Mouse (Mus musculus) midbrain, embryonic 12.5 days (tissue): ENCODE results near the gene Adipoq. TPM values are rescaled to one million over a fixed set of nuclear protein-coding genes. Genes with fewer than 3 reads are reported as not detected.
"Not testable (repeated sequence)": the region's sequence is repeated elsewhere in the genome, so short reads cannot be mapped to it uniquely, and the experiment has no call there.

ENCODE experiments used
- ATAC-seq: fragments of 200-750 bp; cut with Nextera tagmentation; 2 replicates; pipeline ENCODE4 v1.8.0; 2017; ENCODE audit warnings: low read depth, moderate TSS enrichment, moderate library complexity; ENCODE audit not compliant: low FRiP score
- H3K27ac ChIP-seq: fragments of 300-500 bp; sonication (generic); replicated peaks from 2 replicates; pipeline ENCODE4 v1.5.1; 2016; ENCODE audit warnings: mild to moderate bottlenecking
- H3K27me3 ChIP-seq: fragments of 300-500 bp; sonication (generic); 2 replicates; pipeline ENCODE4 v1.6.1; 2016; ENCODE audit warnings: mild to moderate bottlenecking
- H3K36me3 ChIP-seq: fragments of 300-500 bp; sonication (generic); 2 replicates; pipeline ENCODE4 v1.6.1; 2016
- H3K4me1 ChIP-seq: fragments of 300-500 bp; sonication (generic); 2 replicates; pipeline ENCODE4 v1.6.1; 2016
- H3K4me2 ChIP-seq: fragments of 300-500 bp; sonication (generic); replicated peaks from 2 replicates; pipeline ENCODE4 v1.6.1; 2016; ENCODE audit warnings: mild to moderate bottlenecking, moderate library complexity
- H3K4me3 ChIP-seq: fragments of 300-500 bp; sonication (generic); 2 replicates; pipeline ENCODE4 v1.5.1; 2016; ENCODE audit warnings: mild to moderate bottlenecking
- H3K9ac ChIP-seq: fragments of 300-500 bp; sonication (generic); replicated peaks from 2 replicates; pipeline ENCODE4 v1.6.1; 2016; ENCODE audit warnings: mild to moderate bottlenecking, moderate library complexity
- H3K9me3 ChIP-seq: fragments of 300-500 bp; sonication (generic); 2 replicates; pipeline ENCODE4 v1.6.1; 2016; ENCODE audit warnings: mild to moderate bottlenecking
- WGBS: fragments of 180-500 bp; shearing (Covaris S2); methylation state at CpG from one replicate; pipeline ENCODE4 v1.1.7; 2016; 5-methylcytosine and 5-hydroxymethylcytosine counted together
- polyA plus RNA-seq: library from polyadenylated mRNA; unstranded; fragments of >200 nt; fragmentation: Nextera tagmentation; extraction: Ambion mirVana; gene quantifications from 2 replicates; pipeline ENCODE4 v1.2.1, GENCODE M21; 2016

The Adipoq gene
- not detected in 2 replicates for polyA plus RNA-seq

GRCm38 (mm10) chr16:23146280-23146679 is at the start of gene Adipoq:
Gene Adipoq, plus strand, starts transcription at chr16:23146536.
- H3K4me1 ChIP-seq = no peaks in the 10 kb centered on the region
- 90% methylated on average over 3 of the region's 3 CpGs for WGBS
- H3K4me3 ChIP-seq = no peak within 1 kb of the TSS
- no peaks in the 10 kb centered on the region for H3K27me3 ChIP-seq
- no peaks in the 10 kb centered on the region for H3K36me3 ChIP-seq
- no peak within 1 kb of the TSS for H3K27ac ChIP-seq
- no peak for ATAC-seq
- no peak within 1 kb of the TSS for H3K4me2 ChIP-seq
- H3K9ac ChIP-seq = no peak within 1 kb of the TSS
- H3K9me3 ChIP-seq = no peaks in the 10 kb centered on the region

GRCm38 (mm10) chr16:23096886-23097285 is 49.5 kb upstream of the Adipoq start:
- ATAC-seq, H3K4me2 ChIP-seq: not testable (repeated sequence)
- 88% methylated on average over 1 of the region's 1 CpGs for WGBS

GRCm38 (mm10) chr16:23097290-23098104 is 48.8 kb upstream of the Adipoq start:
- H3K4me2 ChIP-seq, H3K27ac ChIP-seq, H3K9ac ChIP-seq, H3K9me3 ChIP-seq, H3K4me3 ChIP-seq, H3K36me3 ChIP-seq, ATAC-seq: not testable (repeated sequence)
- H3K27me3 ChIP-seq = peaks cover 16% of the 10 kb centered on the region
- peaks cover 15% of the 10 kb centered on the region for H3K4me1 ChIP-seq
- 86% methylated on average over 8 of the region's 8 CpGs for WGBS

More at GRCm38 (mm10) chr16:23096886-23097285, 49.5 kb upstream of the Adipoq start:
- peaks cover 13% of the 10 kb centered on the region for H3K27me3 ChIP-seq
- H3K4me3 ChIP-seq, H3K36me3 ChIP-seq, H3K9ac ChIP-seq, H3K27ac ChIP-seq, H3K9me3 ChIP-seq: not testable (repeated sequence)
- H3K4me1 ChIP-seq = peaks cover 15% of the 10 kb centered on the region

- not testable (repeated sequence) for H3K9ac ChIP-seq, ATAC-seq, H3K4me2 ChIP-seq, H3K36me3 ChIP-seq, H3K9me3 ChIP-seq, H3K4me3 ChIP-seq, H3K27ac ChIP-seq
- Histone ChIP-seq H3K27me3 (peaks cover 21% of the 10 kb centered on the region), H3K4me1 (peaks cover 18% of the 10 kb centered on the region)
- WGBS = 95% methylated on average over 1 of the region's 1 CpGs
Measured at GRCm38 (mm10) chr16:23098105-23098452, 48.3 kb upstream of the Adipoq start.

DNA sequence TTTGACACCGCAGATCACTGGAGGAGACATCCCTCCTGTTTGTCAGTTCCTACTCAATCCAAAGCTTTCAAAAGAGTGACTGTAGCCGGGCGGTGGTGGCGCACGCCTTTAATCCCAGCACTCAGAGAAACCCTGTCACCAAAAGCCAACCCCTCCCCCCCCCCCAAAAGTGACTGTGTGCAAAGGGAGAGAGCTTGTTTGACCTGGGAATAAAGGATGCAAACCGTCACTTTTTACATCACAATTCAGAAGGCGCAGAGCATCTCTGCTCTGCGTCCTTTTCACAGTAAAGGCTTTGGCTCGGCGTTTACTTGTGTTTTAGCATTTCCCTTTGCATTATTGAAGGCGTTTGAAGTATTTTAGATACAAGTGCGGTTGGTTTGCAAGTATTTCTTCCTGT is 46.7 kb upstream of the Adipoq start:
- Histone ChIP-seq H3K27ac (no peak overlapping the region), H3K4me3 (peak overlapping the region; percentile 31), H3K9ac (peak overlapping the region; percentile 41), H3K4me1 (peaks cover 18% of the 10 kb centered on the region), H3K27me3 (peaks cover 29% of the 10 kb centered on the region), H3K9me3 (no peaks in the 10 kb centered on the region), H3K36me3 (no peaks in the 10 kb centered on the region), H3K4me2 (peak overlapping the region; percentile 54)
- 1% methylated on average over 12 of the region's 12 CpGs for WGBS
- ATAC-seq = 0 out of 2 replicates have a peak, but pooled peaks have one; percentile 23

DNA sequence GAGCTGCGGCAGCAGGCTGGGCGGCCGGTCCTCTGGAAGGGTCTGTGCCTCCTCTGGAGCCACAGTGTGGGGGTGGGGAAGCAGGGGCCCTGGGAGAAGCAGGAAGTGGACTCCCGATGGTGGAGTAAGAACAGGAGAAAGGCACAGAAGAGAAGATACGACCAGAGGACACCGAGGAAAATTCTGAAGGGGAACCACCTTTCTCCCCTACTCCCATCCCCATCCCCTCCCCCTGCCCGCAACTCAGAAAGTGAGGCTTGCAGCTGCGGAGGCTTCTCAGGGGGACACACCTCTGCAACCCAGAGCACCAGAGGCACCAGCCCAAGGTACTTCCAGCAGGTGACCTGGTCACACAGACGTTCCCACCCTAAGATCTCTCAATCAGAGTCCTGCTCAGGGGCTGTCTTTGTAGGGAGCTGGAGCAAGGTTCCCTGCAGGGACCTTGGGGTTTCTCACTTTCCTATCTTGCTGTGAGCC is 46.2 kb upstream of the Adipoq start:
- Histone ChIP-seq H3K36me3 (no peaks in the 10 kb centered on the region), H3K9me3 (no peaks in the 10 kb centered on the region), H3K27ac (no peak overlapping the region), H3K27me3 (peaks cover 29% of the 10 kb centered on the region), H3K4me2 (peak overlapping the region; percentile 54), H3K4me3 (peak overlapping the region; percentile 31), H3K9ac (peak overlapping the region; percentile 41), H3K4me1 (peaks cover 18% of the 10 kb centered on the region)
- ATAC-seq = peak; percentile 76; the same call in 1 of the 2 replicates
- WGBS = 2% methylated on average over 8 of the region's 9 CpGs

GRCm38 (mm10) chr16:23100613-23101012 is 45.7 kb upstream of the Adipoq start:
- peak overlapping the region; percentile 41; the same call in 1 of the 2 replicates for H3K9ac ChIP-seq
- H3K4me1 ChIP-seq = peaks cover 18% of the 10 kb centered on the region
- no peaks in the 10 kb centered on the region for H3K9me3 ChIP-seq
- no peak for ATAC-seq
- H3K27me3 ChIP-seq = peaks cover 29% of the 10 kb centered on the region
- WGBS = 12% methylated on average over 10 of the region's 10 CpGs
- H3K36me3 ChIP-seq = no peaks in the 10 kb centered on the region
- peak overlapping the region; percentile 31 for H3K4me3 ChIP-seq
- H3K4me2 ChIP-seq = peak overlapping the region; percentile 54
- no peak overlapping the region for H3K27ac ChIP-seq

DNA sequence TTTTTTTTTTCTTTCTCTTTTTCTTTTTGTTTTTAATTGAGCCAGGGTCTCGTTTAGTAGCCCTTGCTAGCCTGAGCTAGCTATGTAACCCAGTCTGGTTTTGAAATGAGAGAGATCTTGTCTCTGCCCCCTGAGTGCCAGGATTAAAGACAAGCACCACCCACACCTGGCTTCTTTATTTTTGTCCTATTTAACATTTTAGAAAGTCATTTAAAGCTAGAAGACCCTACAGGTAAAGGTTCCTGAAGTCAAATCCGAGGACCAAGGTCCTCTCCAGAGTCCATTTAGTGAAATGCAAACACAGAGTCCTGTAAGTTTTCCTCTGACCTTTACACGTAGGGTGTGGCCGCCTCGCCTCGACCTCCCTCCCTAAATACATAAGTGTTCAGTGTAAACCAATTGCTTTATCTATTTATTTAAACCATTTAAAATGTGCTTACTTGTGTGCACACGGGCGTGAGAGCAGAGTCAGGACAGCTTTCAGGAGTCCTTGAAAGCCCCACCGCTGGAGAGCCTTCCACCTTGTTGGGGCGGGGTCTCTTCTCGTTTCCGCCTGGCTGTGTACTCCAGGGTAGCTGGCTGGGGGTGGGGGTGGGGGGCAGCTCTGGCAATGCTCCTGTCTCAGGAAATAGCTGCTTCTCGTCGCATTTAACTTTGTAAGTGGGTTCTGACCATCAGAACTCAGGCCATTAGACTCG is 43.8 kb upstream of the Adipoq start:
- Histone ChIP-seq H3K27me3 (peaks cover 29% of the 10 kb centered on the region), H3K9me3 (no peaks in the 10 kb centered on the region), H3K4me2 (peak overlapping the region; percentile 45), H3K4me3 (peak overlapping the region; percentile 18; the same call in 1 of the 2 replicates), H3K36me3 (no peaks in the 10 kb centered on the region), H3K4me1 (peaks cover 18% of the 10 kb centered on the region), H3K27ac (no peak overlapping the region), H3K9ac (0 out of 2 replicates have a peak overlapping the region, but pooled peaks have one; percentile 12)
- ATAC-seq = no peak
- WGBS = 14% methylated on average over 15 of the region's 15 CpGs

DNA sequence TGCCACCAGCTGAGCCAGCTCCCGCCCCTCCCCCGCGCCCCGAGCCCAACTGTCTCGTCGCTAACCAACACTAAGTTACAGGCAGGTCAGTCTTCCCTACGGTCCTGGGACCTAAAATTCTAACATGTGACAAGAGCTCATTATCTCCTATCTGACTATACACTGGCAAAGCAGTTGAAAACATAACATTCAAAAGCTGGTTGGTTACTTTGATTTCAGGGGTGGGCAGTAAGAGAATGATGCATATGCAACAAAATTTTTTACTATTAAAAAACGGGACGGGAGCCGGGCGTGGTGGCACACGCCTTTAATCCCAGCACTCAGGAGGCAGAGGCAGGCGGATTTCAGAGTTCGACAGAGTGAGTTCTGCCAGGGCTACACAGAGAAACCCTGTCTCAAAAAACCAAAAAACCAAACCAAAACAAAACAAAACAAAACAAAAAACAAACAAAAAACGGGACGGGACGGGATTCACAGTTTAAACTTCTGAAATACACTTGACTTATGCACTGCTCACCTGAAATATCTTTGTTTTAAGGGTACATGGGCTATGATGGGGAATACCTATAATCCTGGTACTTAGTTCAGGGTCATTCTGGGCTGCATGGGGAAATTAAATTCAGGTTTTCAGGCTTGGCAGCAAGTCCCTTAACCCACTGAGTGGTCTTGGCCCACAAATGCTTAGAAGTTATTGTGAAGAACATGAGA is 43.1 kb upstream of the Adipoq start:
- WGBS = 42% methylated on average over 17 of the region's 17 CpGs
- Histone ChIP-seq H3K27ac (no peak overlapping the region), H3K27me3 (peaks cover 29% of the 10 kb centered on the region), H3K4me2 (peak overlapping the region; percentile 45), H3K4me1 (peaks cover 18% of the 10 kb centered on the region), H3K36me3 (no peaks in the 10 kb centered on the region), H3K9me3 (no peaks in the 10 kb centered on the region), H3K9ac (0 out of 2 replicates have a peak overlapping the region, but pooled peaks have one; percentile 12), H3K4me3 (0 out of 2 replicates have a peak overlapping the region, but pooled peaks have one; percentile 18)
- no peak for ATAC-seq

GRCm38 (mm10) chr16:23103841-23104240 is 42.5 kb upstream of the Adipoq start:
- WGBS = 52% methylated on average over 2 of the region's 2 CpGs

DNA sequence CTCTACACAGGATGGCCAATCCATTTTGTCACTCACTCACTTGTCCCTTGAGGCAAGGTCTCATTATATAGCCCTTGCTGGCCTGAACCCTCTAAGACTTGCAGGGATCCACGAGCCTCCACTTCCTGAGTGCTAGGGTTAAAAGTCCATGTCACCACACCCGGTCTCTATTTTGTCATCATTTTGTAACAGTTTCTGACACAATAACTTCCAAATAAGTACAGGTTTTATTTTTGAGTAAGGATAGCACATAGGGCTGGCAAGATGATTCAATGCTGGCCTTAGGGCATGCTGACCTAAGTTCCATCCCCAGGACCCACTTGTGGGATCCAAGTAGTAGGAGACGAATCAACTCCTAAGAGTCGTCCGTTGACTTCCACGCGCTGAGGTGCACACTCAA is 40.2 kb upstream of the Adipoq start:
- Histone ChIP-seq H3K36me3 (peaks cover 18% of the 10 kb centered on the region), H3K27ac (no peak overlapping the region), H3K9ac (no peak overlapping the region), H3K9me3 (no peaks in the 10 kb centered on the region), H3K4me3 (no peak overlapping the region), H3K27me3 (peaks cover 16% of the 10 kb centered on the region), H3K4me2 (no peak overlapping the region), H3K4me1 (peaks cover 21% of the 10 kb centered on the region)
- no peak for ATAC-seq
- 81% methylated on average over 7 of the region's 7 CpGs for WGBS

More at GRCm38 (mm10) chr16:23103841-23104240, 42.5 kb upstream of the Adipoq start:
- Histone ChIP-seq H3K4me3 (no peak overlapping the region), H3K4me2 (no peak overlapping the region), H3K27ac (no peak overlapping the region), H3K9me3 (no peaks in the 10 kb centered on the region), H3K36me3 (peaks cover 2% of the 10 kb centered on the region; the same call in 1 of the 2 replicates), H3K4me1 (peaks cover 19% of the 10 kb centered on the region), H3K27me3 (peaks cover 29% of the 10 kb centered on the region), H3K9ac (no peak overlapping the region)
- ATAC-seq = no peak
